Mouse (Mus musculus): ENCODE data around the gene Fam222b. TPM values are rescaled to one million over a fixed set of nuclear protein-coding genes. Genes with fewer than 3 reads are reported as not detected.

Fam222b gene
- polyA plus RNA-seq, 1 experiment from 2014 or later = 30.7 TPM

MicroRNA genes within 50 kb of the gene (microRNA counts, 519-probe panel; counts per million panel counts)
- microRNA mmu-miR-144 (3,755 counts per million, percentile 71 among the panel's probes with 10 or more counts), microRNA mmu-miR-451 (3,476 counts per million, percentile 70 among the panel's probes with 10 or more counts)

Small RNA genes lying within 50 kb of the gene (microRNA-seq; reads per million reads assigned to microRNA genes)
- gene Mir144 (29.3 reads per million, percentile 40 among the genes with 10 or more reads in this experiment), gene Mir451a (not detected), gene Mir451b (not detected), gene Mir7653 (not detected)

Other genes with a start within 250 kb of the Fam222b start
- gene Pipox, start 200.6 kb upstream of the Fam222b start, polyA plus RNA-seq (2015; fragmentation: Nextera tagmentation; extraction: Ambion mirVana) = 8.6 and 11.0 TPM in 2 replicates
- gene Sez6, start 163.9 kb upstream of the Fam222b start, polyA plus RNA-seq (2015; fragmentation: Nextera tagmentation; extraction: Ambion mirVana) = 118 TPM in 2 replicates
- gene Phf12, start 111.9 kb upstream of the Fam222b start, polyA plus RNA-seq (2015; fragmentation: Nextera tagmentation; extraction: Ambion mirVana) = 22.7 and 22.8 TPM in 2 replicates
- gene Dhrs13, start 62.4 kb upstream of the Fam222b start, polyA plus RNA-seq (2015; fragmentation: Nextera tagmentation; extraction: Ambion mirVana) = 31.6 and 32.4 TPM in 2 replicates
- gene Flot2, start 56.7 kb upstream of the Fam222b start, polyA plus RNA-seq (2015; fragmentation: Nextera tagmentation; extraction: Ambion mirVana) = 66.9 and 68.4 TPM in 2 replicates
- gene Eral1, start 14.3 kb upstream of the Fam222b start, polyA plus RNA-seq (2015; fragmentation: Nextera tagmentation; extraction: Ambion mirVana) = 32.7 and 33.8 TPM in 2 replicates
- 120 and 139 TPM in 2 replicates for gene Traf4, start 70.9 kb downstream of the Fam222b start, polyA plus RNA-seq (2015; fragmentation: Nextera tagmentation; extraction: Ambion mirVana)
- 4.7 and 5.2 TPM in 2 replicates for gene Nek8, start 82.0 kb downstream of the Fam222b start, polyA plus RNA-seq (2015; fragmentation: Nextera tagmentation; extraction: Ambion mirVana)
- gene Tlcd1, start 82.1 kb downstream of the Fam222b start, polyA plus RNA-seq (2015; fragmentation: Nextera tagmentation; extraction: Ambion mirVana) = 5.0 and 5.9 TPM in 2 replicates
- 934 and 937 TPM in 2 replicates for gene Rpl23a, start 88.9 kb downstream of the Fam222b start, polyA plus RNA-seq (2015; fragmentation: Nextera tagmentation; extraction: Ambion mirVana)
- gene Rab34, start 93.8 kb downstream of the Fam222b start, polyA plus RNA-seq (2015; fragmentation: Nextera tagmentation; extraction: Ambion mirVana) = 42.0 and 43.4 TPM in 2 replicates
- gene Proca1, start 98.7 kb downstream of the Fam222b start, polyA plus RNA-seq (2015; fragmentation: Nextera tagmentation; extraction: Ambion mirVana) = 0.84 and 2.2 TPM in 2 replicates
- gene Sdf2, start 151.1 kb downstream of the Fam222b start, polyA plus RNA-seq (2015; fragmentation: Nextera tagmentation; extraction: Ambion mirVana) = 78.7 and 81.1 TPM in 2 replicates
- gene Supt6, start 151.3 kb downstream of the Fam222b start, polyA plus RNA-seq (2015; fragmentation: Nextera tagmentation; extraction: Ambion mirVana) = 30.3 and 30.8 TPM in 2 replicates
- 60.6 and 62.3 TPM in 2 replicates for gene 2610507B11Rik, start 167.1 kb downstream of the Fam222b start, polyA plus RNA-seq (2015; fragmentation: Nextera tagmentation; extraction: Ambion mirVana)
- gene BC030499, start 196.2 kb downstream of the Fam222b start, polyA plus RNA-seq (2015; fragmentation: Nextera tagmentation; extraction: Ambion mirVana) = 0.28 and 0.87 TPM in 2 replicates
- gene Spag5, start 206.9 kb downstream of the Fam222b start, polyA plus RNA-seq (2015; fragmentation: Nextera tagmentation; extraction: Ambion mirVana) = 17.3 and 20.7 TPM in 2 replicates
- gene Aldoc, start 228.3 kb downstream of the Fam222b start, polyA plus RNA-seq (2015; fragmentation: Nextera tagmentation; extraction: Ambion mirVana) = 26.3 and 28.3 TPM in 2 replicates
- 60.9 and 66.6 TPM in 2 replicates for gene Pigs, start 233.8 kb downstream of the Fam222b start, polyA plus RNA-seq (2015; fragmentation: Nextera tagmentation; extraction: Ambion mirVana)
- gene Unc119, start 248.8 kb downstream of the Fam222b start, polyA plus RNA-seq (2015; fragmentation: Nextera tagmentation; extraction: Ambion mirVana) = 69.1 and 75.4 TPM in 2 replicates